Mouse (Mus musculus): ENCODE results near the gene Cd40lg. TPM values are rescaled to one million over a fixed set of nuclear protein-coding genes. Genes with fewer than 3 reads are reported as not detected.

Cd40lg gene
- total and polyA plus RNA-seq, 3 experiments: not detected

DNA sequence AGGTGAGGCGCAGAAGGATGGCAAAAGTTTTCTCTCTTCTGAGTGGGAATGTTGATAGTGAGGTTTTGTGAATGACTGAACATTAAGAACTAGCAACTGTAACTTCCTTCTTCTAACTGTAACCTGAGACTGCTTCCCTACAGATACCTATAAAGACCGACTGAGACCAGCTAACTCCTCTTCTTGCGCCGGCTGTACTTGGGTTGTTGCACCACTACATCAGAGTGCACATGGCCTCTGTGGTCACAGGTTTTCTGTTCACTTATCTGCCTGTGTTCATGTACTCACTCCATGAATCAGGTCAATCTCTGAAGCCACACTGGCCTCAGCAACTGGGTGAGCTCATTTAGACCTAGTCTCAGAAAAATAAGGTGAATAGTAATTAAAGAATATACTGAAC lies 51.6 kb downstream of the Cd40lg start:
- DNase-seq: no peak

Other genes with a start within 250 kb of the Cd40lg start
- gene Brs3, start 169.1 kb upstream of the Cd40lg start, total RNA-seq (2021): not detected
- not detected in 2 replicates for gene Brs3, start 169.1 kb upstream of the Cd40lg start, polyA plus RNA-seq (2012; rRNA removed)
- 10 to 100 TPM; 35.5 to 46.9 TPM for gene Htatsf1, start 158.6 kb upstream of the Cd40lg start, total RNA-seq (2021)
- 44.1 and 46.9 TPM in 2 replicates for gene Htatsf1, start 158.6 kb upstream of the Cd40lg start, polyA plus RNA-seq (2012; rRNA removed)
- not detected for gene Vgll1, start 124.0 kb upstream of the Cd40lg start, total RNA-seq (2021)
- not detected in 2 replicates for gene Vgll1, start 124.0 kb upstream of the Cd40lg start, polyA plus RNA-seq (2012; rRNA removed)
- 10 to 100 TPM; 33.3 to 38.2 TPM for gene Arhgef6, start 126.6 kb downstream of the Cd40lg start, total RNA-seq (2021)
- gene Arhgef6, start 126.6 kb downstream of the Cd40lg start, polyA plus RNA-seq (2012; rRNA removed): 7.1 and 9.4 TPM in 2 replicates
- 10 to 100 TPM; 25.5 to 31.8 TPM for gene Rbmx, start 180.9 kb downstream of the Cd40lg start, total RNA-seq (2021)
- gene Rbmx, start 180.9 kb downstream of the Cd40lg start, polyA plus RNA-seq (2012; rRNA removed): 2.6 and 3.8 TPM in 2 replicates
- not detected for gene Gm364, start 197.0 kb downstream of the Cd40lg start, total RNA-seq (2021)
- gene Gm364, start 197.0 kb downstream of the Cd40lg start, polyA plus RNA-seq (2012; rRNA removed): not detected in 2 replicates

All from adrenal gland, adult 2 months (tissue).